Mouse (Mus musculus): ENCODE results near the gene Lce1i. TPM values are rescaled to one million over a fixed set of nuclear protein-coding genes. Genes with fewer than 3 reads are reported as not detected.

The Lce1i gene
- polyA plus RNA-seq, 1 experiment from 2014 or later: not detected

Other genes with a start within 250 kb of the Lce1i start
- gene 2310046K23Rik, start 244.4 kb downstream of the Lce1i start, polyA plus RNA-seq (2016; fragmentation: Nextera tagmentation; extraction: Ambion mirVana): not detected in 2 replicates
- gene Ivl, start 205.2 kb downstream of the Lce1i start, polyA plus RNA-seq (2016; fragmentation: Nextera tagmentation; extraction: Ambion mirVana): 0.12 TPM in 1 of 2 replicates, not detected in the other
- not detected in 2 replicates for gene Smcp, start 189.9 kb downstream of the Lce1i start, polyA plus RNA-seq (2016; fragmentation: Nextera tagmentation; extraction: Ambion mirVana)
- not detected in 2 replicates for gene 2210017I01Rik, start 171.4 kb downstream of the Lce1i start, polyA plus RNA-seq (2016; fragmentation: Nextera tagmentation; extraction: Ambion mirVana)
- not detected in 2 replicates for gene Lce6a, start 157.2 kb downstream of the Lce1i start, polyA plus RNA-seq (2016; fragmentation: Nextera tagmentation; extraction: Ambion mirVana)
- not detected in 2 replicates for gene Lce1a1, start 130.6 kb downstream of the Lce1i start, polyA plus RNA-seq (2016; fragmentation: Nextera tagmentation; extraction: Ambion mirVana)
- gene Lce1b, start 122.0 kb downstream of the Lce1i start, polyA plus RNA-seq (2016; fragmentation: Nextera tagmentation; extraction: Ambion mirVana): not detected in 2 replicates
- gene Lce1a2, start 108.6 kb downstream of the Lce1i start, polyA plus RNA-seq (2016; fragmentation: Nextera tagmentation; extraction: Ambion mirVana): not detected in 2 replicates
- not detected in 2 replicates for gene Lce1c, start 99.7 kb downstream of the Lce1i start, polyA plus RNA-seq (2016; fragmentation: Nextera tagmentation; extraction: Ambion mirVana)
- gene Lce1d, start 91.7 kb downstream of the Lce1i start, polyA plus RNA-seq (2016; fragmentation: Nextera tagmentation; extraction: Ambion mirVana): not detected in 2 replicates
- not detected in 2 replicates for gene Lce1e, start 69.8 kb downstream of the Lce1i start, polyA plus RNA-seq (2016; fragmentation: Nextera tagmentation; extraction: Ambion mirVana)
- not detected in 2 replicates for gene Lce1f, start 58.5 kb downstream of the Lce1i start, polyA plus RNA-seq (2016; fragmentation: Nextera tagmentation; extraction: Ambion mirVana)
- gene Gm38119, start 39.8 kb downstream of the Lce1i start, polyA plus RNA-seq (2016; fragmentation: Nextera tagmentation; extraction: Ambion mirVana): not detected in 2 replicates
- not detected in 2 replicates for gene Lce1g, start 26.6 kb downstream of the Lce1i start, polyA plus RNA-seq (2016; fragmentation: Nextera tagmentation; extraction: Ambion mirVana)
- gene Lce1h, start 13.8 kb downstream of the Lce1i start, polyA plus RNA-seq (2016; fragmentation: Nextera tagmentation; extraction: Ambion mirVana): not detected in 2 replicates
- gene Lce1j, start 11.6 kb upstream of the Lce1i start, polyA plus RNA-seq (2016; fragmentation: Nextera tagmentation; extraction: Ambion mirVana): not detected in 2 replicates
- gene Lce1k, start 29.0 kb upstream of the Lce1i start, polyA plus RNA-seq (2016; fragmentation: Nextera tagmentation; extraction: Ambion mirVana): not detected in 2 replicates
- not detected in 2 replicates for gene Kprp, start 48.3 kb upstream of the Lce1i start, polyA plus RNA-seq (2016; fragmentation: Nextera tagmentation; extraction: Ambion mirVana)
- gene Lce1l, start 72.4 kb upstream of the Lce1i start, polyA plus RNA-seq (2016; fragmentation: Nextera tagmentation; extraction: Ambion mirVana): not detected in 2 replicates
- gene 2310050C09Rik, start 91.3 kb upstream of the Lce1i start, polyA plus RNA-seq (2016; fragmentation: Nextera tagmentation; extraction: Ambion mirVana): not detected in 2 replicates
- gene Lce3a, start 147.3 kb upstream of the Lce1i start, polyA plus RNA-seq (2016; fragmentation: Nextera tagmentation; extraction: Ambion mirVana): not detected in 2 replicates
- not detected in 2 replicates for gene Lce3b, start 154.1 kb upstream of the Lce1i start, polyA plus RNA-seq (2016; fragmentation: Nextera tagmentation; extraction: Ambion mirVana)
- not detected in 2 replicates for gene Lce3c, start 165.6 kb upstream of the Lce1i start, polyA plus RNA-seq (2016; fragmentation: Nextera tagmentation; extraction: Ambion mirVana)
- not detected in 2 replicates for gene Lce3d, start 178.5 kb upstream of the Lce1i start, polyA plus RNA-seq (2016; fragmentation: Nextera tagmentation; extraction: Ambion mirVana)
- not detected in 2 replicates for gene Lce3e, start 188.2 kb upstream of the Lce1i start, polyA plus RNA-seq (2016; fragmentation: Nextera tagmentation; extraction: Ambion mirVana)
- not detected in 2 replicates for gene Lce3f, start 213.3 kb upstream of the Lce1i start, polyA plus RNA-seq (2016; fragmentation: Nextera tagmentation; extraction: Ambion mirVana)
- not detected in 2 replicates for gene Crct1, start 236.8 kb upstream of the Lce1i start, polyA plus RNA-seq (2016; fragmentation: Nextera tagmentation; extraction: Ambion mirVana)
- gene Lce1m, start 240.2 kb upstream of the Lce1i start, polyA plus RNA-seq (2016; fragmentation: Nextera tagmentation; extraction: Ambion mirVana): not detected in 2 replicates